In the genomic region with DNA sequence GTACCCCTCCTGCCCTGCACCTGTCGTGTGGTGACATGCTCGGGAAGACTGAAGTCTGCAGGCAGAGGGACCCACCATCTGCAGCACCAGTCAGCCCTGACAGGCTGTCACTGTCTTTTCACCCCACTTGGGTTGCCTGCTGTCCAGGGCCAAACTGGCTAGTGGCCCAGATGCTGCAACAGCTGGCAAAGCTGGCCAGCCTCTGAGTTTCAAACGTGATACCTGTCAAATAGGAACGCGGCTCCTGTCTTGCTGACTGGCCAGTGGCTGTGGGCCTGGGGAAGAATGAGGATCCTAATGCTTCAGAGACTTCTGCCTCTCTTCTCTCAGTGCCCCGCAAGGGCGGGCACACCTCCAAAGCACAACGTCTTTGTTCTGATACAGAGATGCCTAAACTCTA, we compare ENCODE assay signal across 14 mouse cellular contexts. TPM values are rescaled to one million over a fixed set of nuclear protein-coding genes. Genes with fewer than 3 reads are reported as not detected.
DNase-seq lines count a peak whose midpoint lies in the region; ATAC-seq lines count a peak whose summit lies in the region.
"Had no signal": no experiment of that assay in that cellular context is flagged by ENCODE, and none has a peak within 500 bp of the region (broad histone marks: within the 10 kb centered on the region; RNA-seq: fewer than 3 reads in every experiment).

No protein-coding gene starts in this region.

- DNase-seq in cerebellum, adult 18-20 months = peak; percentile 27 to 40
- DNase-seq in cerebellum, postnatal 4 days (ENCODE audit: low spot score in 2 of 2) = no peak
- DNase-seq in heart, postnatal 36 days = peak; percentile 15 to 32
- no peak for DNase-seq in heart, embryonic 10.5 days (ENCODE audit: low spot score)
- no peak for DNase-seq in forebrain, embryonic 14.5 days (ENCODE audit: low spot score)
- DNase-seq in spleen, adult 12 weeks (ENCODE audit: low spot score) = no peak
- DNase-seq in embryo, embryonic 10.5 days (ENCODE audit: low spot score) = no peak
- DNase-seq: kidney, adult 2 months; lung, adult 2 months had no signal

- H3K9ac ChIP-seq in forebrain, embryonic 14.5 days (ENCODE audit: low read length) = no peak overlapping the region
- H3K9ac ChIP-seq in hindbrain, embryonic 16.5 days (ENCODE audit: low read depth, low read length) = 0 out of 2 replicates have a peak overlapping the region, but pooled peaks have one; percentile 19
- H3K9ac ChIP-seq: limb, embryonic 12.5 days had no signal

- H3K36me3 ChIP-seq in heart, embryonic 10.5 days = no peaks in the 10 kb centered on the region
- no peaks in the 10 kb centered on the region for H3K36me3 ChIP-seq in forebrain, embryonic 14.5 days (ENCODE audit: control insufficient read depth, insufficient read depth, low read length)
- H3K36me3 ChIP-seq in hindbrain, embryonic 16.5 days (ENCODE audit: control insufficient read depth, insufficient read depth, low read length) = no peaks in the 10 kb centered on the region
- H3K36me3 ChIP-seq: embryonic facial prominence, embryonic 10.5 days; limb, embryonic 12.5 days had no signal

- intact Hi-C loops in heart, postnatal 36 days (cut with DNase I) = no loop called here

- H3K4me3 ChIP-seq in heart, embryonic 10.5 days = no peak overlapping the region
- no peak overlapping the region for H3K4me3 ChIP-seq in forebrain, embryonic 14.5 days (ENCODE audit: low read depth, low read length)
- H3K4me3 ChIP-seq in hindbrain, embryonic 16.5 days (ENCODE audit: low read length) = no peak overlapping the region
- H3K4me3 ChIP-seq: limb, embryonic 12.5 days; megakaryocyte, embryonic 14.5 days had no signal

- 62% methylated on average over 8 of the region's 8 CpGs for WGBS in heart, embryonic 10.5 days
- WGBS in forebrain, embryonic 14.5 days = 62% methylated on average over 8 of the region's 8 CpGs
- WGBS in hindbrain, embryonic 16.5 days = 40% methylated on average over 8 of the region's 8 CpGs

- peaks cover 85% of the 10 kb centered on the region for H3K27me3 ChIP-seq in heart, embryonic 10.5 days (ENCODE audit: insufficient read depth, poor library complexity, severe bottlenecking)
- 0 out of 2 replicates have a peak, but pooled peaks cover 12% of the 10 kb centered on the region for H3K27me3 ChIP-seq in forebrain, embryonic 14.5 days (replicated peaks; ENCODE audit: control insufficient read depth, insufficient read depth, low read length)
- no peaks in the 10 kb centered on the region for H3K27me3 ChIP-seq in hindbrain, embryonic 16.5 days (replicated peaks; ENCODE audit: control insufficient read depth, insufficient read depth, low read length)

- no peak for ATAC-seq in forebrain, embryonic 14.5 days
- no peak for ATAC-seq in hindbrain, embryonic 16.5 days

- no peak overlapping the region for H3K27ac ChIP-seq in heart, embryonic 10.5 days
- H3K27ac ChIP-seq in forebrain, embryonic 14.5 days (ENCODE audit: low read depth, low read length) = peak overlapping the region; percentile 45; the same call in 1 of the 2 replicates
- H3K27ac ChIP-seq in hindbrain, embryonic 16.5 days (ENCODE audit: low read depth, low read length) = peak overlapping the region; percentile 48; the same call in 1 of the 2 replicates
- H3K27ac ChIP-seq: embryonic facial prominence, embryonic 10.5 days; limb, embryonic 12.5 days; stomach, postnatal 0 days had no signal

- no peak overlapping the region for H3K4me2 ChIP-seq in forebrain, embryonic 14.5 days (ENCODE audit: low read length)
- no peak overlapping the region for H3K4me2 ChIP-seq in hindbrain, embryonic 16.5 days (ENCODE audit: low read length)

- no peaks in the 10 kb centered on the region for H3K9me3 ChIP-seq in heart, embryonic 10.5 days
- no peaks in the 10 kb centered on the region for H3K9me3 ChIP-seq in forebrain, embryonic 14.5 days (replicated peaks; ENCODE audit: control insufficient read depth, low read length)
- no peaks in the 10 kb centered on the region for H3K9me3 ChIP-seq in hindbrain, embryonic 16.5 days (ENCODE audit: control insufficient read depth, low read length)
- H3K9me3 ChIP-seq: embryonic facial prominence, embryonic 10.5 days; limb, embryonic 12.5 days; megakaryocyte, embryonic 14.5 days had no signal

- H3K4me1 ChIP-seq in heart, embryonic 10.5 days = peaks cover 37% of the 10 kb centered on the region
- no peaks in the 10 kb centered on the region; the same call in 1 of the 2 replicates for H3K4me1 ChIP-seq in forebrain, embryonic 14.5 days (ENCODE audit: control insufficient read depth, insufficient read depth, low read length)
- H3K4me1 ChIP-seq in hindbrain, embryonic 16.5 days (ENCODE audit: control insufficient read depth, insufficient read depth, low read depth, low read length) = peaks cover 14% of the 10 kb centered on the region

RNA-seq across cellular contexts. Expression of a gene that starts 0.7 kb away (rescaled TPM):
- 1 to 10 TPM; 2.8 to 4.1 TPM for total RNA-seq in heart, postnatal 36 days (2021)
- polyA plus RNA-seq in heart, embryonic 10.5 days (2016; fragmentation: Nextera tagmentation; extraction: Ambion mirVana) = 0.14 and 0.67 TPM in 2 replicates
- polyA plus RNA-seq in forebrain, embryonic 14.5 days (2014; fragmentation: Nextera tagmentation; extraction: Ambion mirVana) = 68.0 and 102 TPM in 2 replicates
- polyA plus RNA-seq in hindbrain, embryonic 16.5 days (2015; fragmentation: Nextera tagmentation; extraction: Ambion mirVana) = 24.3 and 31.0 TPM in 2 replicates

RNA-seq across cellular contexts. Expression of a gene that starts 37.8 kb away (rescaled TPM):
- total RNA-seq in heart, postnatal 36 days (2021) = 1 to 10 TPM; 1.4 to 1.5 TPM
- 1.2 and 1.3 TPM in 2 replicates for polyA plus RNA-seq in heart, embryonic 10.5 days (2016; fragmentation: Nextera tagmentation; extraction: Ambion mirVana)
- polyA plus RNA-seq in forebrain, embryonic 14.5 days (2014; fragmentation: Nextera tagmentation; extraction: Ambion mirVana) = 0.74 and 1.1 TPM in 2 replicates
- 0.56 and 0.95 TPM in 2 replicates for polyA plus RNA-seq in hindbrain, embryonic 16.5 days (2015; fragmentation: Nextera tagmentation; extraction: Ambion mirVana)

Comparison
In these comparisons a context has a peak if more than half of its experiments do, and no peak if none do; other contexts are left out.
1. DNase-seq: peak in cerebellum, adult 18-20 months (2 of 2) and heart, postnatal 36 days (2 of 2); none in cerebellum, postnatal 4 days (0 of 2), heart, embryonic 10.5 days (single experiment), forebrain, embryonic 14.5 days (single experiment), spleen, adult 12 weeks (single experiment) and embryo, embryonic 10.5 days (single experiment).
2. RNA of a gene that starts 0.7 kb away (polyA plus RNA-seq): 68.0 to 102 TPM in forebrain, embryonic 14.5 days and 24.3 to 31.0 TPM in hindbrain, embryonic 16.5 days; 0.14 to 0.67 TPM in heart, embryonic 10.5 days; every median in the first group is over 10 times any median in the second.